Mouse (Mus musculus): ENCODE measurements at regions not wholly inside any gene's neighbourhood (a gene's known extent, or its start where the extent isn't known, plus 50 kb on each side); places are given as distances from the start of the nearest gene placed in this dataset.

GRCm38 (mm10) chr14:55406146-55406545 is 72.4 kb upstream of the Dhrs4 start:
- no peak for DNase-seq (ENCODE audit: low spot score in 2 of 2)

Measured in right cerebral cortex, adult 2 months (tissue).